Mouse (Mus musculus): ENCODE data around the gene Sprtn.

Sprtn gene

DNA sequence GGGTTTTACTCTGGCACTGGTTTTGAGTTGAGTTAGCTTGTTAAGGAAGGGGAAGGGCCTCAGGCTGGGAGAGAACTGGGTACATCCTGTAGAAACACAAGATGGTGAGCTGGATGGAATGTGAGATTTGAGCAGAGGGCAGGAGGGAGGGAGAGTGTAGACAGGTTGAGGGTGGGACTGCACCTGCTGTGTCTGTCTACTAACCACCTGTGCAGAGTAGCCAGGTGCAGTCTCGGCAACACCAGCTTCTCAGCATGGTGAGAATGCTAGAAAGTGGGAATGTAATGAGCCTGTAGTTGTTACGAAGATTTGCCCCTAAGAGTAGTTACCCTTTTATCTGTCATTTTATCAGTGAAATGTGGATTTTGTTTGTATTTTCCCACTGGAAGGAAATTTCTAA, 7.8 kb downstream of the Sprtn start:
- DNase-seq, result no peak

DNA sequence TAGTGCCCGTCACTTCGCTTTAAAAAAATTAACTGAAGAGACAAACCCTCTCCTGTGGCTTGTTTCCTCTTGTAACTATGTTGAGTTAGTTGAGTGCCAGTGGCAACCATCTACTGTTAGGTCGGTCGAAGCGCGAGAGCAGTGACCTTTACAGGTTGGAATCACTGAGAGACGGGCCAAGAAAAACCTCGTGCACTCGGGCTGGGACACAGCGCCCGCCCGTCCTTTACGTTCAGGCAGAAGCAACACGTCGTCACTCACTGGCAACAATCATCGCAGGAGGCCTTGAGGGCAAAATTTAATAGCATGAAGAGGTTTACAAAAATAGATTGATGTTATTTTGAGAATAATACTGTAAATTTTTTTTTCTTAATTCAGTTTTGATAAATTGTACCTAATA, 12.2 kb downstream of the Sprtn start:
- DNase-seq, result no peak

DNA sequence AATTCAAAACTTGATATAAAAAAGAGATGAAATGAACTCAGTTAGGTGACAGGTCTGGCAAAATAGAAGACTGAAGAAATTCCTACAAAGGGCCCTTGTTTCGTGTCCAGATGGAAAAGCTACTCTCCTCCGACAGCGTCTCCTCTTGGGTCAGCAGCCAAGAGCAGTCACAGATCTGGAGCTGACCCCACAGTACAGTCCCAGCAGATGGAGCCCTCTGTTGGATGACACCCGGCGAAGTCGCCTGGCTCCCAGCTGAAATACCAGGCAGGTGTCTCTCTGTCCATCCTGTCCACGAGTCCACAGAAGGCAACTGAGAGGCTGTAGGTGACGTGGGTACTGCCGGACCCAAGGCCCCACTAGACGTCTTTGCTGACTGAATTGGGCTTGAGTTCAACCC, 12.7 kb downstream of the Sprtn start:
- DNase-seq, result peak; percentile 90

DNA sequence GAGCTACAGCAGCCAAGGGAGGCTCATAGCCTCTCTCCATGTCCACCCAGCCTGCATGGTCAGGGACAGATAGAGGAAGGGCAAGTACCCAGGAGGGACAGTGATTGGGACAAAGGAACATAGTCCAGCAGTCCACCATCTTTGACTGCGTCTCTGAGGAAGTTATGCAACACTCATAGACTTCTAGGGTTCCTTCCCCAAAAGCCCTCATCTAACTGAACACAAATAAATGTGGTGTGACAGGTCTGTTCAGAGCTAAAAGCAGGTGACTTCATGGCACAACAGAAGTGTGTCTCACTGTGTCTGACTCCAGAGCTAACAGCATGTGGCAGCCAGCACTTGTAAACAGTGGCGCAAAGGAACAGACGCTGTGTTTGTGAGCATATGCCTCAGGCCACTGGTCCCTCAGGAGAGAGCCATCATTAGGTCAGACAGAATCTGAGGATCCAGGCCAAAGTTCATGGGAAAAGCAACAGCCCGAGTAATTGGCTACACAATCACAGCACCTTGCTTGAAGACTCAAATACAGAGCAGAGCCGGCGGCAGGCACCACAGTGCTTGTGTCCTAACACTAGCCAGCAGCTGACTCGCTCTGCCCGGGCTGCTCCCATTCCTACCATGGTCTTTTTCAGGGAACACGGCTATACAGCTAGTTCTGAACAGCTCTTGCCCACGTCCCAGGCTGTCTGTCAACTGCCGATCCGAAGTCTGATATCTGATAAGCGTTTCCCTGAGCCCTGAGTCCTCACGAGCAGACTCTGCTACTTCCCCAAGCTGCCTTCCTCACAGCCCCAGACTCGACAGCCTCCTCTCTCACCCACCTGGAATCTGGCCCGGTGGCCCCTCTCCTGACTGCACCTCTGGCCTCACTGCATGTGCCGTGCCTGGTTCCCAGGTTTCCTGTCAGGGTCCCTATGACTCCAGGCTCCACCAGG, 14.5 kb downstream of the Sprtn start:
- peak; percentile 58 for DNase-seq

DNA sequence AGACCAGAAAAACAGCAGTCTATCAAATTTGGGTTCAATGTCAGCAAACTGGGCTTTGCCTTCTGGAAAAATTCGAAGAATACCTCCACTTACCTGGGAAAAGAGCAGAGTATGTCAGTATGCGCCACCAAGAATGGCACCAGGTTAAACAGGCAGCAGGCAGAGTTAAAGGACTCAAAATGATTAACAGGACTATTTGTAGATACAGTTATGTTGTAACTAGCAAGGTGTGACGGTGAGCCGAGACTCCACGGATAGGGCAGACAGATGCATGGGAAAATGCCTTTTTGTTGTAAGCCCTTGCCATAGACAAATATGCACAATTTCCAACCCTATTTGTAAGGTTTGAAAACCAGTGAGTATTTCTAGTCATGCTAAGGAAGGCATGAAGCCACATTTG, 16.4 kb downstream of the Sprtn start:
- DNase-seq, result no peak

DNA sequence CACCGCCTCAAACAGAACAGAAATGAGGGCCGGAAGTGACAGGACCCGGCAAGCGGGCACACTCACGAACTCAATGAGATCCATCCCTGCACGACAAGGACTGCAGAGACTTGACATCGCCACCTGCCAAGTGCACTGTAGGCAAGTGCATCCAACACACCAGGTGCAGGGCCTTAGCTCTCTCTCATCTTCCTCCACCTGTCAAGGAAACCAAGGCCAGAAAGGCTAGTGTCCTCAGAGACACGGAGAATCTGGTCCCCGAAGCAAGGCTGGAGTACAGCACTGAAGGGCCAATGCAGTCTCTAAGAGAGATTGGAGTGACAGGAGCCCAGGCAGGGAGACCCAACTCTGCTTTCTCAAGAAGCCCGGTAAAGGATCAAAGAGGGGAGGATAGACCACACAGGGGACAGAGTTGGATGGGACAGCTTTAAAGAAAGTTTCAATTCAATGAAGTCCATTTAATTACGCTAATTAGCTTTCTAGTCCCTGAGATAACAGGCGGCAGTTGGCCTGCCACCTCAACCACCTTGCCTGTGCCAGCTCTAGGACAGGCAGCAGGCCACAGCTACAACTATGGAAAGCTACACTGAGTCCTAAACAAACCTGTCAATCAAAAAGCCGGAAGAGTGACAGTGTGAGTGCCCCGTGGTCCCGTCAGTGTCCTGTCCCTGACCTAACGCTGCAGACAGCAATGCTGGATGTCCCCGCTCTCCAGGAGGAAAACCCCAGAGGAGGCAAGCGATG, 20.2 kb downstream of the Sprtn start:
- DNase-seq, result peak; percentile 62

DNA sequence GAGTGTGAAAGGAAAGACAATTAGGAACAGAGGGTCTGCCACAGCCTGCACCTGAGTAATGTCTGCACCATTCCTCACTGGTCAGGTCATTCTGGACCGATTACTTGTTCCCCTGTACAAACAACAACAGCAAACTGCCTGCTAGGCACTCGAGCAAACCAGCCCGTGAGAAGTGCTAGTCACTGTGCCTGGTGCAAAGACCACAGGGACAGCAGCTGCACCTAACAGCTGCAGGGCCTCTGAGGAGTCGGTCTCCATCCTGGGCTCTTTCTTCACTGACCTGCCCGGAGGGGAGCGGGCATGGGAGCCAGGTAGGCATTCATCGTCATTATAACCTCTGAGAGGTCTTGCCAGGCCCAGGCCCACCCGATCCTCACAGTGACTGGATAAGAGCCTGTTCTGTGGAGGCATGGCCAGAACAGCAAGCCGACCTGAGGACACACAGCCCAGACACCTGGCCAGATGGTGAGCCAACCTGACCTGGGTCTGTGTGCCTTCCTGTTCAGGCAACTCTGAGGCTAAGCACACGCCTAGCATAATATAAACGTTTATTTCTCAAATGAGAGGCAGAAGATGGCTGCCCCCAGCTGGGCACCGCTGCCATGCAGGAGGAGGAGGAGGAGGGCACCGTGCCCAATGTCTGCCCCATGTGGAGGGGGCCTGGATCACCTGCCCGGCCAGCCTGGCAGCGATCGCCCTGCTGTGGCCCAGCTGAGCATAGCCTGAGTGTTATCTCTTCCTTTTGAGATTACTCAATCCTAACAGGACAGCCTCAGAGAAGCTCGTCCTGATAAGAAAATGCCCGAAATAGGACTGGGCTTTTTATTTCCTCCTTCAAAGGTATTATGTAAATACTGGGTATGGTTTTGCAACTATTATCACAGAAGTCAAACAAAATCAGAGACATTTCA, 23.9 kb downstream of the Sprtn start:
- no peak for DNase-seq

DNA sequence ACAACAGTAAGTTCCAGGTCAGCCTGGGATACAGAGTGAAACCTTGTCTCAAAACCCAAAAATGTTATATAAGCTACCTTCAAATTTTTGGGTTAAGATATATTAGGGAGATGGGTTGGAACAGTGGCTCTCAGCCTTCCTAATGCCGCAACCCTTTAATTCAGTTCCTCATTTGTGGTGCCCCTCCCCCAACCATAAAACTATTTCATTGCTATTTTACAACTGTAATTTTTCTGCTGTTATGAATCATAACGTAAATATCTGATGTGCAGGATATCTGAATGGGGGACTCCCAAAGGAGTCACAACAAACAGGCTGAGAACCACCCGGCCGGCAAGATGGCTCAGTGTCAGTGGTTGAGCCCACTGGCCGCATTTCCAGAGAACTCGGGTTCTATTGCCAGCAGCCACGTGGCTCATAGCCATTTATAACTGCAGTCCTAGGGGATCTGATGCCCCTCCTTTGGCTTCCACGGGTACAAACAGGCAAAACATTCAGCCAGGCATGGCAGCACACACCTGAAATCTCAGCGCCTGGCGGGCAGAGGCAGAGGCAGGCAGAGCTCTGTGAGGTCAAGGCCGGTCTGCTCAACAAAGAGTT, 24.9 kb downstream of the Sprtn start:
- no peak for DNase-seq

DNA sequence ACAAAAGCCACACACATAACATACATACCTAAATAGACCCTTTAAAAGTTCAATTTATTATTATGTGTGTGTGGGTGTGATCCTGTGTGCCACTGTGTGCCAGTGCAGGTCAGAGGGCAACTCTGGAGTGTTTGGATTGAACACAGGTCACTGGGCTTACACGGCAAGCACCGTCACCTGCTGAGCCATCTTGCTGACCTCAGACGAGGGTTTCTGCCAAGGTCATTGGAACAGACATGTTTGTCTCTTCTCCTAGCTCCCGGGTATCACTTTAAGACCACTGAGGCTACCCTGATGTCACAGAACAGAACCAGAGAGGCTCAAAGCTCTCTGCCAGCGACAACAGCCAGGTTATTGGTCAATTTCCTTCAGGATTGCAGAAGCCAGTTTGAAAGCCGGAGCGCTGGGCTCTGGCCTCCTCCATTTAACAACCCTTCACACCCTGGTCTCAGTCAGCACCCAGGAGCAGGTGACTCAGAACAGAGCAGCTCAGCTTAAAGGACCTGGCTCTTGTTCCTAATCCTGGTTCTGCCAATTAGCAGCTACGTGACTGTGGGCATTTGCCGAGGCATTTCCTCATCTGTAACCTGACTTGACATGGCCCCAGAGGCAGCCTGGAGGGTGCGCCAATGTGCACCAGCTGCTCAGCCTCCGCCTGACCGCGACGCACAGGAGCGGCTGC, 26.4 kb downstream of the Sprtn start:
- no peak for DNase-seq

DNA sequence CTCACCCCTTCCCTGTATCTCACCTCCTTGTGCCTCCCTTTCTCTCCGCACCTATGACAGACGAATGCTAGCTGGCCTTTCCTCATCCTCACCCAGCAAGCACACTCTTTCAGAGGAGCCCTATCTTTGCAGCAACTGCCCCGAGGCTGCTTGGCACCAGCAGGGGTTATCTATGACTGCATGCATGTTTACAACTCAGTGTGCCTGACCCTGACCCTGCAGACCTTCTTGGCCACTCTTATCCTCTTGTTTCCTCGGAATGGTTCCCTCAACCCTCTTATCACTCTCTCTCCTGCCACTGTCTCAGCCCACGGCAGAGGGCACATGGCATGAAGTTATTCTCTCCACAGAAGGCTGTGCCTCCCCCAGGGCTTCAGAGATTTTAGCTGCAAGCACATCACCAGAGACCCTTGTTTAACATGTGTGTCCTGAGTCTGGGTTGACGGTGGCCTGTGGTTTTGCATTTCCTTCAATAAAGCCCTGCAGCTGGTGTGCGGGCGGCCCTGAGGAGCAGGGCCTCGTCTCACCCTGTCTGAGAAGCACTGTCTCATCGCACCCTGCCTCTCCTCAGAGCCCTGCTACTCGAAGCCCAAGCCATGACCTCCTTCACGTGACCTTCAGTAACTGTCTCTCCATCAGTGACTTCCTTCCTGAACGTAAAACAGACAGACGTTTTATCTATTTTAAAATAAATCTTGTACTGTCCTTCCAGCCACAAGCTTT, 28.0 kb downstream of the Sprtn start:
- DNase-seq, result no peak

DNA sequence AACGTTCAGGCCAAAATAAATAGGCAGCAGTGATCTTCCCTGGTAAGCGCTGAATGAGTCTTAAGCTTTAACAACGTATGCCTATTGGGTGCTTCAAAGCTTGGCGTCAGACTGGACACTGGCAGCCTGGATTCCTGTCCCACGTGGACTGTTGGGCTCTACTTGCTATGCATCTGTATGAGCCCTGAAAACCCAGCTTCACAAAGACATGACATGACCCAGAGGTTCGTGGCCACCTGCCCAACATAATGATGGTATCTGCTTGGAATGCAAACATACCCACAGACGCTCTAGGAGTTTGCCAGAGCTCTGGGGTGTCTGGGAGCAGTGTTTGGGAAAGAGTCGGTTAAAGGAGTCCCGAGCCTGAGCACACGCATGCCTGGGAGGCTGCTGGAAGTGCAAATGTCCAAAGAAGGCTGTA, 28.7 kb downstream of the Sprtn start:
- no peak for DNase-seq

DNA sequence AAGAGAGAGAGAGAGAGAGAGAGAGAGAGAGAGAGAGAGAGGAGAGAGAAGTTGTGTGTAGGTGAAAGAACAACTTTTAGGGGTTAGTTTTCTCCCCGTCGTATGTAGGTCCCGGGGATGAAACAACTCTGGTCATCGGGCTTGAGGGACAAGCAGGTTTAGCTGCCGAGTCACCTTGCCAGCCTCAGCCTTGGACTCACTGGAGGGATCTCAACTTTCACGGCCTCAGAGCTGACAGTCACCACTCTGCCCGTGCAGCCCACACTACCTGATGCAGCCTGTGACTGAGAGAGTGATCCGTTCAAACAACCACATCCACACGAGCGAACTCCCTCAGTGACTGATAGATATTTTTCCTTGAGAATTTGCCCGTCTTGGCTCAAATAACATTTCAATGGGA, 31.3 kb downstream of the Sprtn start:
- no peak for DNase-seq

DNA sequence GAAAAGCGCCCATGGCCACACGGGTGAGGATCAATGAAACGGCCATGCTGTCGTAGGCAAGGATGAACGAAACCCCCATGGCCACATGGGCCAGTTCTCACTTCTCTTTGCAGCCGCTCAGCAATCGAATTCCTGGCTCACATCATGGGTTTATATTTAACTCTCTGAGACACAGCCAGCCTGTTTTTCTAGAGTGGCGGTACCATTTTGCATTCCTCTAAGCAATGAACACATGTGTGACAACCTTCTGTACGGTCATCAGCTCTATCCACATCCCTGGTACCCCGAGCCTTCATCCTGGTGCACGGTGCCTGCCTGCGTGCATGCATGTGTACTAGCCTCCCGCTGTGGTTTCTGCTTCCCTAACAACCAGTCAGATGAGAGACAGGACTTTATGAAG, 32.4 kb downstream of the Sprtn start:
- DNase-seq, result no peak

DNA sequence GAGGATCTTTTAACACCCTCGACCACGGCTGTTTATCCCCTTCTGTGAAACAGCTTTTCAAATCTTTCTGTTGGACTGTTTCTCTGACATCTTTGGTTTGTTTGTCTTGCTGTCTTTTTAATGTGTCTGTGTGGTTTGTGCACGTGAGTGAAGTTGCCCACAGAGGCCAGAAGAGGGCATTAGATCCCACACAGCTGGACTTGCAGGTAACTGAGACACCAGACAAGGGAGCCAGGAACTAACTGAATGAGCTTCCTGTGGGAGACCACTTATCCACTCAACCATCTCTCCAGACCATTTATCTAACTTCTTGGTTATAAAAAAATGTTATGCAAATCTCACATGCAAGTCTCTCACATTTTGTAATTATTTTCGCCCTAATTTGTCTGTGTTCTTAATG, 33.0 kb downstream of the Sprtn start:
- DNase-seq, result no peak

DNA sequence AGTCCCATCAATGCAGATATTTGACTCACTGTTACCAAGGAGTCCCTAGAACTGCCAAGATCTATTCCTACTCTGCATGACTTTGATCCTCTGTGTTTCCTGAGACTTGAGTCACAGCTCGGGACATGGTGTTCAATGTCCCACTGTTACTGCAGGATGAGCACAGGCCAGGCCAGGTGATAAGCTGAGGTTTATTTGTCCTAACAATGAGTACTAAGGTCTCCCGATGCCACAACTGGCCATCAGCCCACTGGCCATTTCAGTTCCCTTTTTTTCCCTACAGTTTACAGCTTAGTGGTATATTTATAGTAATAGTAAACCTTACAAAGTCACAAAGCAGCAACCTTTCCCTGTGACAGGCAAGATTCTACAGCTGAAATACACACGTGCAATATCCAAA, 34.7 kb downstream of the Sprtn start:
- no peak for DNase-seq

DNA sequence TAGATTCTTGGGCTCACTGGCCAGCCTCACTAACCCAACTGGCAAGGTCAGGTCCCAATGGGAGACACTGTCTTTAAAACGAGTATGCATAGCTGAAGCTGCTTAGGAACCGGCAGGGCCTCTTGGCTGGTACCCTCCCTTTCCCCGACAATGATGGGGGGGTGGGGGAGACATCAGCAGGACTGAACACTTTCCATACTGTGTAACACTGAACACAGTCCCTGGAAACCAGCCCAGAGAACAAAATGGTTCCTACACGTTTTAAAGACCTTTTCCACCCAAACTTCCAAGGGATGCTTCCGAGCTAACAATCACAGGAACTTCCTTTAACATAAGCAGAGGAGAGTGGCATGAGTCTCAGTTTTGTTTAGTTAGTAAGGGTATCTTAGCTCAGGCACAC, 37.4 kb downstream of the Sprtn start:
- DNase-seq, result peak; percentile 9

DNA sequence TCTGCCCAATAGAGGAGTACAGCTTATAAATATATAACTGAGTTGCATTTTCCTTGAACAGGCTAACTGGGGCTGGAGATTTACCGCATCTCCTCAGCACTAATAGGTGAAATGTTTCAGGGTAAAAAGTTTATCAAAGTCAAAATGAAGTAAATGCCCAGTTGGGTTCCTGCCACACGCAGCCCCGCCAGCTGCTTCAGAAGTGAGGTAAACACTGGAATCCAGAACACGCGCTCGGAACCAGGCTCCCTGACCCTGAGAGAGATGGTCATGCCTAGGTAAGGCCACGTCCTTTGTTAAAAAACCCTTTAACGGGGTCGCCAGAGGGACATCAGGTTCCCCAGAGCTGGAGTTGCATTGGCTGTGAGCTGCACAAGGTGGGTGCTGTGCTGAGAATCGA, 39.0 kb downstream of the Sprtn start:
- peak; percentile 10 for DNase-seq

DNA sequence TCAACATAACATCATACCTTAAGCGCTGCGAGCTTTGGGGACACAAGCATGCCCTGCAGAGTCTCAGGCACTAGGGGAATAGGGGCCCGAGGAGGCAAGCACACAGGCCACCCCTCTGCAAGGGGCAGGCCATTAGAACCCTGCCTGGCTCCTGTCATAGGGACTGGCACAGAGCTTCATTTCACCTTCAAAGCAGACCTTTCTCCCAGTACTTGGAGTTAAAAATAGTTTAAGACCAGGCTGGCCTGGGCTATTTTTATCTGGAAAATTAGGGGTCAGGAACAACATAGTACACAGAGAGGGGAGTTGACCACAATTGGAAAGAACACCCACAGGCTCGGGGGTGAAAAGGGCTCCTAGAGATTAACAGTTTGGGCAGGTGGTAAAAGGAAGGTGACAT, 39.6 kb downstream of the Sprtn start:
- DNase-seq, result no peak

DNA sequence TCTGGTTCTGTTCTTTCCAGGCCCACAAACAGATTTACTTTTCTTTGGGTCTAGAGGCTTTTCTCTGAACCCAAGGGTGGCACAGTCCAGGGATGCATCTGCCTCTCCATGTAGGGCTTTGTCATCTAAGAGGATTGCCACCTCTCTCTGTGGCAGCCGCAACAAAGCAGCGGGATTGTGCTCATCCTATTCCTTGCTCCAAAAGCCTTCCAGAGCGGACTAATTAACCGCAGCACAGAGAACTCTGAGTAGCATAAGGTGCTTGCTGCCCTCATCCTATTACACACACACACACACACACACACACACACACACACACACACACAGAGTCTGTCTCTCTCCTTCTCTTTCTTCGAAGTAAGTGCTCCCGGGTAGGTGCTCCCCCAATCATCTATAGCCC, 46.1 kb downstream of the Sprtn start:
- DNase-seq, result no peak

DNA sequence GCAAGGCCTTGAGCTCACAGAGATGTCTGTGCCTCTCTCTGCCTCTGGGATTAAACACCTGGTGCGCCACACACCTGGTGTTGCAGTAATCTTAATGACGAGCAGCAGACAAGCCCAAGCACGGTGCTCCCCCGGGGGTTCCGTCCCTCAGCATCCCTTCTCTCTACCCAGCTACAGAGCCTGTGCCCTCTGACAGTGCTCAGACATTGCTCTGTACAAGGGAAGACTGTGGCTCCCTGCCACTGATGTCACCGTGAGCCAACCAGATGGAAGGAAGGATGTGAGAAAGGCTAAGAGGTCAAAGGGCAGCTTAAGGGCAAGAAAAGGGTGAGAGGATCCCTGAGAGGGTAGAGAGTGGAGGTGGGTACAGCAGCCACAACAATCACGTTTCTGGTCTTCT, 46.7 kb downstream of the Sprtn start:
- peak; percentile 13 for DNase-seq
